Comparison of ENCODE assay signal across 8 mouse cellular contexts in genomic region chr15:100747121-100747963, GRCm38 (mm10). TPM values are rescaled to one million over a fixed set of nuclear protein-coding genes. Genes with fewer than 3 reads are reported as not detected.
DNase-seq lines count a peak whose midpoint lies in the region; ATAC-seq and TF ChIP-seq lines count a peak whose summit lies in the region.

No protein-coding gene starts in this region.

- WGBS in thymus, adult 2 months: 15% methylated on average over 27 of the region's 27 CpGs
- WGBS in embryonic facial prominence, embryonic 10.5 days: 3% methylated on average over 27 of the region's 27 CpGs
- 3% methylated on average over 26 of the region's 27 CpGs for WGBS in hindbrain, embryonic 15.5 days
- WGBS in liver, embryonic 15.5 days (ENCODE audit: insufficient replicate concordance): 3% methylated on average over 27 of the region's 27 CpGs

- H3K9ac ChIP-seq in hindbrain, embryonic 15.5 days: no peak overlapping the region
- H3K9ac ChIP-seq in liver, embryonic 15.5 days: peak overlapping the region; percentile 57

- H3K4me1 ChIP-seq in thymus, adult 2 months (replicated peaks; ENCODE audit: control insufficient read depth, insufficient read depth, low read length): peaks cover 6% of the 10 kb centered on the region
- peaks cover 18% of the 10 kb centered on the region for H3K4me1 ChIP-seq in embryonic facial prominence, embryonic 10.5 days
- H3K4me1 ChIP-seq in hindbrain, embryonic 15.5 days (replicated peaks): peaks cover 11% of the 10 kb centered on the region; the same call in 1 of the 2 replicates
- H3K4me1 ChIP-seq in liver, embryonic 15.5 days (replicated peaks): peaks cover 56% of the 10 kb centered on the region

- peak overlapping the region; percentile 51 for H3K4me2 ChIP-seq in hindbrain, embryonic 15.5 days
- peak overlapping the region; percentile 89 for H3K4me2 ChIP-seq in liver, embryonic 15.5 days

- no peak for TF ChIP-seq CTCF in thymus, adult 2 months (IDR thresholded peaks at IDR 0.05; ENCODE audit: borderline replicate concordance, control insufficient read depth, extremely low read depth, insufficient read depth, low read length, poor library complexity)

- H3K4me3 ChIP-seq in thymus, adult 2 months (ENCODE audit: control insufficient read depth, insufficient read depth, low read length): no peak overlapping the region
- peak overlapping the region; percentile 54 for H3K4me3 ChIP-seq in embryonic facial prominence, embryonic 10.5 days
- H3K4me3 ChIP-seq in hindbrain, embryonic 15.5 days: peak overlapping the region; percentile 26
- peak overlapping the region; percentile 55 for H3K4me3 ChIP-seq in liver, embryonic 15.5 days (replicated peaks)

- no peaks in the 10 kb centered on the region for H3K36me3 ChIP-seq in thymus, adult 2 months (ENCODE audit: control insufficient read depth, insufficient read depth, low read length)
- no peaks in the 10 kb centered on the region for H3K36me3 ChIP-seq in embryonic facial prominence, embryonic 10.5 days (replicated peaks)
- no peaks in the 10 kb centered on the region for H3K36me3 ChIP-seq in hindbrain, embryonic 15.5 days
- no peaks in the 10 kb centered on the region for H3K36me3 ChIP-seq in liver, embryonic 15.5 days (replicated peaks)

- H3K9me3 ChIP-seq in embryonic facial prominence, embryonic 10.5 days: no peaks in the 10 kb centered on the region
- no peaks in the 10 kb centered on the region for H3K9me3 ChIP-seq in hindbrain, embryonic 15.5 days
- no peaks in the 10 kb centered on the region for H3K9me3 ChIP-seq in liver, embryonic 15.5 days (replicated peaks)

- TF ChIP-seq POLR2A in thymus, adult 2 months (IDR thresholded peaks at IDR 0.05; ENCODE audit: control insufficient read depth, extremely low read depth, insufficient read depth, low read length, poor library complexity): no peak

- intact Hi-C loops in left cerebral cortex, postnatal 14 days (cut with DNase I): no loop called here

- H3K27ac ChIP-seq in thymus, adult 2 months (ENCODE audit: control insufficient read depth, insufficient read depth, low read length): no peak overlapping the region; the same call in 1 of the 2 replicates
- peak overlapping the region; percentile 59; the same call in 1 of the 2 replicates for H3K27ac ChIP-seq in embryonic facial prominence, embryonic 10.5 days (replicated peaks)
- 0 out of 2 replicates have a peak overlapping the region, but pooled peaks have one; percentile 5 for H3K27ac ChIP-seq in hindbrain, embryonic 15.5 days (replicated peaks)
- H3K27ac ChIP-seq in liver, embryonic 15.5 days (replicated peaks): peak overlapping the region; percentile 88

- 0 out of 2 replicates have a peak, but pooled peaks have one; percentile 23 for ATAC-seq in hindbrain, embryonic 15.5 days (ENCODE audit: low FRiP score, low read depth)
- ATAC-seq in liver, embryonic 15.5 days (ENCODE audit: insufficient read depth): peak; percentile 97

- peak; percentile 35 for DNase-seq in thymus, adult 2 months
- no peak for DNase-seq in thymus, postnatal 25 days
- DNase-seq in embryonic facial prominence, embryonic 10.5 days (ENCODE audit: low spot score): peak; percentile 69
- peak; percentile 57 to 71 for DNase-seq in spleen, postnatal 10 days (ENCODE audit: low spot score in 2 of 2)
- no peak for DNase-seq in left cerebral cortex, postnatal 14 days (ENCODE audit: low spot score in 2 of 2)
- no peak for DNase-seq in cerebellum, adult 9-10 months

- no peaks in the 10 kb centered on the region for H3K27me3 ChIP-seq in thymus, adult 2 months (ENCODE audit: control insufficient read depth, insufficient read depth, low read length)
- H3K27me3 ChIP-seq in embryonic facial prominence, embryonic 10.5 days (replicated peaks; ENCODE audit: low read depth, poor library complexity, severe bottlenecking): peaks cover 16% of the 10 kb centered on the region
- no peaks in the 10 kb centered on the region for H3K27me3 ChIP-seq in hindbrain, embryonic 15.5 days
- 0 out of 2 replicates have a peak, but pooled peaks cover 7% of the 10 kb centered on the region for H3K27me3 ChIP-seq in liver, embryonic 15.5 days

RNA-seq across cellular contexts. Expression of gene Slc4a8, which starts 14.2 kb away (rescaled TPM):
- polyA plus RNA-seq in thymus, adult 2 months (2012; rRNA removed): 11.5 and 11.9 TPM in 2 replicates
- 9.0 and 10.2 TPM in 2 replicates for polyA plus RNA-seq in embryonic facial prominence, embryonic 10.5 days (2016; fragmentation: Nextera tagmentation; extraction: Ambion mirVana)
- 26.7 and 27.1 TPM in 2 replicates for polyA plus RNA-seq in hindbrain, embryonic 15.5 days (2015; fragmentation: Nextera tagmentation; extraction: Ambion mirVana)
- 0.25 and 0.50 TPM in 2 replicates for polyA plus RNA-seq in liver, embryonic 15.5 days (2015; fragmentation: Nextera tagmentation; extraction: Ambion mirVana)
- 10 to 100 TPM; 87.7 to 90.8 TPM for total RNA-seq in left cerebral cortex, postnatal 14 days (2021)

RNA-seq across cellular contexts. Expression of gene Galnt6, which starts 18.2 kb away (rescaled TPM):
- polyA plus RNA-seq in thymus, adult 2 months (2012; rRNA removed): 34.7 and 39.4 TPM in 2 replicates
- 0.05 and 0.16 TPM in 2 replicates for polyA plus RNA-seq in embryonic facial prominence, embryonic 10.5 days (2016; fragmentation: Nextera tagmentation; extraction: Ambion mirVana)
- 0.14 and 0.25 TPM in 2 replicates for polyA plus RNA-seq in hindbrain, embryonic 15.5 days (2015; fragmentation: Nextera tagmentation; extraction: Ambion mirVana)
- 1.2 and 1.5 TPM in 2 replicates for polyA plus RNA-seq in liver, embryonic 15.5 days (2015; fragmentation: Nextera tagmentation; extraction: Ambion mirVana)
- 1 to 10 TPM in 1 of 2 experiments, under 1 TPM in 1; 0.97 to 2.0 TPM for total RNA-seq in left cerebral cortex, postnatal 14 days (2021)

RNA-seq across cellular contexts. Expression of gene Cela1, which starts 59.6 kb away (rescaled TPM):
- polyA plus RNA-seq in thymus, adult 2 months (2012; rRNA removed): 10.4 and 11.7 TPM in 2 replicates
- polyA plus RNA-seq in embryonic facial prominence, embryonic 10.5 days (2016; fragmentation: Nextera tagmentation; extraction: Ambion mirVana): 1.7 and 2.2 TPM in 2 replicates
- polyA plus RNA-seq in hindbrain, embryonic 15.5 days (2015; fragmentation: Nextera tagmentation; extraction: Ambion mirVana): 1.2 and 1.3 TPM in 2 replicates
- 17.0 and 22.6 TPM in 2 replicates for polyA plus RNA-seq in liver, embryonic 15.5 days (2015; fragmentation: Nextera tagmentation; extraction: Ambion mirVana)
- 1 to 10 TPM; 2.7 to 3.7 TPM for total RNA-seq in left cerebral cortex, postnatal 14 days (2021)

Comparison
In these comparisons a context has a peak if more than half of its experiments do, and no peak if none do; other contexts are left out.
1. DNase-seq: peak in thymus, adult 2 months (single experiment), embryonic facial prominence, embryonic 10.5 days (single experiment) and spleen, postnatal 10 days (2 of 2); none in thymus, postnatal 25 days (single experiment), left cerebral cortex, postnatal 14 days (0 of 2) and cerebellum, adult 9-10 months (single experiment).
2. RNA of gene Galnt6, which starts 18.2 kb away (polyA plus RNA-seq): 34.7 to 39.4 TPM in thymus, adult 2 months; 1.2 to 1.5 TPM in liver, embryonic 15.5 days, 0.05 to 0.16 TPM in embryonic facial prominence, embryonic 10.5 days and 0.14 to 0.25 TPM in hindbrain, embryonic 15.5 days; every median in the first group is over 10 times any median in the second.